Mouse (Mus musculus) ovary, adult 18-20 months (tissue): ENCODE measurements around the gene Gm42906.

Experiments used
- DNase-seq: peaks from one replicate; pipeline ENCODE4 v3.0.0; 2022; ENCODE audit warnings: low spot score, mixed read lengths

Gene Gm42906

DNA sequence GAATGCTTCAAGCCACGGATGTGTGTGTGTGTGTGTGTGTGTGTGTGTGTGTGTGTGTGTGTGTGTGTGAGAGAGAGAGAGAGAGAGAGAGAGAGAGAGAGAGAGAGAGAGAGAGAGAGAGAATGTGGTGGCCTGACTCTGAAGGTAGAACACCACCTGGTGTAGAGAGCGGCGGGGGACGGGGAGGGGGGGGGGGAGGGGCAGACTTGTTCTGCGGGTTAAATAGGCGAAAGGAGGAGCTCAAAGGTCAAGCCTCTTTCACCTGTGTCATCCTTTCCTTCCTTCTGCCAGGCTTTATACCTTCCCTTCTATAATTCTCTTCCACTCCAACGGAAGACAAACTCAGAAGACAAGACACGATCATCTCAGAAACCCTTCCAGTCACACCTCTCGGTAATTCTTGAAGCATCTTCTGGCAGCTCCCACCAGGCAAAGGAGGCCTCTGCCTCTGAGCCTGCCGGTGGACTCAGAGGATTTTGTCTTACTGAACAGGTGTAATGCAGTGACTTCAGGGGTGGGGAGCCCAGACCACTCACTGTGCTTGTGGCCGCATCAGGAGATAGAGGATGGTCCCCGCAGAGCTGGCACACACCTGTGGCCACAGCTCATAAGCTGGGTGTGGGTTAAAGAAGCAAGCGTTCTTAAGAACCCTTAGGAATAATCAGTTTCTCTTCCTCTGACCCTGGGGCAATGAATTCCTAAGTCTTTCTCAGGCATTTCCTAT lies 195.2 kb downstream of the Gm42906 start:
- no peak for DNase-seq

DNA sequence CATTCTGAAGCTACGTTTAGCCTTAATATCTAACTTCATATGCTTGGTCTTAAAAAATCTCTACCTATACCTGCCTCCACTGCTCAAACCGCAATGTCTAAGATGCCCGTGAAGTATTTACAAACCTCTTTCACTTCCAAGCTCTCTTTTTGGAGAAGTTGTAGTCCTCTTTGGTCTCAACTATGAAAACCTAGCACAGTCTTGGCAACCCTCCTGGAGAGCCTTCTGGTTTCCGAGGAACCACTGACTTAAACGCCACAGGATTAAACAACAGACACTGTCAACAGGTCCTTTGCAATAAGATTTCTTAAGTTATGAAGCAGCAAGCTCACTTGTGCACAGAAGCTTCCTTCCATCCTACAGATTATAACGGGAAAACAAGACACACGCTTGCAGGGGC lies 196.1 kb downstream of the Gm42906 start:
- no peak for DNase-seq

DNA sequence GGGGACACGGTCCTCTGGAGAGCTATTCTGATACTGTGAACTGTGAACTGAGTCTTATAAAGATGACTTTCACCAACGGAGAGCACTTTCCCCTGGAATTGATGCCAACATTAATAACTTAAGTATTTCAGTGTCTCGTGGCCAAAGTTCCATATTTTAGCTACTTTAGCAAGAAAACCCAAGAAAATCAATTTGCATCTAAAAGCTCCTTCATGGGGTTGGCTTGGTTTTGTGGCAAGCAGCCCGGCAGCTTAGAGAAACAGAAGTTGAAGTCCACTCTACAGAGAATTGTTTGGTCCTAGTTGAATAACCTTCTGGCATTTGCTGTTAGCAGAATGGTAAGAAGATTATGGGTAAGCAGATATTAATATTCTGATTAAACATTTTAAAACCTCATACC lies 196.6 kb downstream of the Gm42906 start:
- no peak for DNase-seq

DNA sequence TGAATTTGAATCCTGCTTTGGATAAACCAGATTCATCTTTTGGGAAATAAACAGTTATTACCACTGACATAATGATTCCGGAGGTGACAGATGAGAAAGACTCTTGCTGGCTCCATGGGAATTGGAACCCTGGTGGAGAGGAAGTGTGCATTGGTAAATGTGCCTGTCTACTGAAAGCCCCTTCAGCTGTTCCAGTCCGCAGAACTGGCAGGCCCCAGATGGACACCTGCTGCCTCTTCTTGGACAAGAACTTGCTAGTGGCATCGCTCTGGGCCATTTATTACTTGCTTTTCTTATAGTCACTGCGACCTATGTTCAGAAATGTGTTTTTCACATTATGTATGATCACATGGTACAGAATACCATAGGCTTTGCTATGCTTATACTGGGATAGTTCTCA lies 197.5 kb downstream of the Gm42906 start:
- DNase-seq: no peak

- no peak for DNase-seq
Observed at GRCm38 (mm10) chr5:151228367-151229005, 199.5 kb downstream of the Gm42906 start.

DNA sequence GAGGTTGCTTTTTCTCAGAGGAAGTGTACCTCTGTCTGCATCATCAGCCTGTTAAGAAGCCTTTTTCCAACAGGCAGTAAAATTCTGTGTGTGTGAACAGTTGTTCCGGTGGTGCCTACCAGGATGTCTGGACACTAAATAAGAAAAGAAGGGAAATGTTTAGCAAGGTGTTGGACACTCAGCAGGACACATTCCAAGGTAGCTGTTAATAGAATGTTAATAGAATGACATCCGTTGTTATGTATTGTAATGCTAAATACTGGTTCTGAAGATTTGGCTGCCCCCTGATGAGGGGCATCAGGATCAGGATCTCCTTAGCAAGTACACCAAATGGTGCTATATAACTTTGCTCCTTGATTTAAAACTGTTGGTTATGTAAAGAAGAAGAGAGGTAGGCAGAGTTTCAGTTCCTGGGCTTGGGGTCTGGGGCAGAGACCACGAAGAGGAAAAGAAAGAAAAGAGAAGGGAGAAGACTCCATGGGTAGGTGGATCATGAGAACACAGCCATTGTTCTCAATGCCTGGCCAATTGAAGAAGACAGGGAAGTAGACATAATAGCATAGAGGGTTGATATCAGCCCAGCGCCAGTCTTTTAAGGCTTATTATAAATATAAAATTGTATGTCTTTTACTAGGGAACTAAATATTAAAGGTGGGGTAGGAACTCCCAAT lies 204.1 kb downstream of the Gm42906 start:
- DNase-seq: no peak

DNA sequence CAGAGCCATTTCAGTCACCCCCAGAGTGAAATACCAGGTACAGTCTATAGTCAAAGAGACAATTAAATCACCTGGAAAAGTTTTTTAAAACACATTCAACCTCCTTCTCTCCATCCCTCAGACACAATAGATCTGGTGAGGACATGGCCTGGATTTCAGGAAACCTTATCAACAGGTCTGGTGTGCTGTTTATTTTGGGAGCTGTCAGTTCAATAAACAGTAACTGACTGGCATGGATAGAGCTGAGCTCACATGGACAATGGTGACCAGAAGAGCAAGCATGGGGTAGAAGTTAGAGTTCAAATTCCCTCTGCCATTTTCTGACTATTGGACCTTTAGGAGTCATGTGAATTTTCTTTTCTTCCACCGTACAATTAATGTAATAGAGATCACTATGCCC lies 205.2 kb downstream of the Gm42906 start:
- DNase-seq: no peak

DNA sequence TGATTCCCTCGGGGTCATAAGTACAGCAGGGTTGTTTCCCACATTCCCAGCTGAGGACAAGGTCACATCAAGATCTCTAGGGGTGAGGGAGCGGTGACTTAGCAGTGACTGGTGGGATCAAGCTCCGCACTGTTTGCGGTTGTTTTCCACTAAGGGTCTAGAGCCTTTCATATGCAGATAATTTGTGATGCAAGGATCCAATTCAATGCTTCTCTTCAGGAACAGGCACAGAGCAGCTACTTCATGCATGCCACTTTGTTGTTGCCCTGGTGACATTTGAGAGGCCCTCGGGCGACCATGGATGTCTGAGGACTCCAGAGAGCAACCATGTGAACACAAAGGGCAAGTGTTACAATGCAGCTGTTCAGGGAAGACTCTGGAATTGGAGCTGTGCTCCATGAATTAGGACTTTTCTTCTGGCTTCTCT lies 209.3 kb downstream of the Gm42906 start:
- DNase-seq: no peak

DNA sequence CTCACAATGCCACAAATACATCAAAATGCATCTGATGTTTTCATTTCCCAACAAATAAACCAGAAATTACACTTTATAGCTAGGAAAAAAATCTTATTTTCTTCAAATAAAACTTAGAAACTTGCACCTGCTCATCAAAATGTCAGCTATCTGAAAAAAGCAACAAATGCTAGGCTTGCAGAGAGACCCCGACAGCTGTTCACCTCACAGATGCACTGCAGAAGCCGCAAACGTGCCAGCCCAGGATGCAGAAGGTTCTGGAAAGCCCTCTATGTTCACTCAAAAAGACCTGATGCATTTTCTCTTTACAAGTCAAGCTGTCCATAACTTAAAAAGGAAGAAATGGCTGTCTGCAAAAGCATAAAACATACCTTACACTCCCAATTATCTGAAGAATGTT lies 214.9 kb downstream of the Gm42906 start:
- no peak for DNase-seq

- no peak for DNase-seq
Observed at GRCm38 (mm10) chr5:151210869-151211268, 217.1 kb downstream of the Gm42906 start.

- no peak for DNase-seq
Observed at GRCm38 (mm10) chr5:151210060-151210459, 217.9 kb downstream of the Gm42906 start.

DNA sequence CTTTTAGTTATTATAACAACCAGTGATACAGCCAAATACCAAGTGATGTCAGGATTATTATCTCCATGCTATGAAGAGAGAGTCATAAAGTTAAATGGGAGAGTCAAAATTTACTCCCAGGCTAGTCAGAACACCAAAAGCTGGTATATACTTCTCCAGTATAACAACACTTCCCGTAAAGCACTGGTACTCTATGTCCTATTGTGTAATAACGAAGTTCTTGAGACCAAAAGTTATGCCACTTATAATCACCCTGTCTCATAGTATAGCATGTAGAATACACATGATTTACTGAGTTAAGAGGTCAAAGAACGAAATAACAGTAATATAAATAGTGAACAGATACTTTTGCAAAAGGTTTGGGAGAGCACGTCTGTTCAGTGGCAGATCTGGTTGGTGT lies 222.9 kb downstream of the Gm42906 start:
- no peak for DNase-seq

- DNase-seq: peak; percentile 44
Observed at GRCm38 (mm10) chr5:151202925-151203324, 225.0 kb downstream of the Gm42906 start.

GRCm38 (mm10) chr5:151201220-151201619 lies 226.7 kb downstream of the Gm42906 start:
- DNase-seq: no peak

DNA sequence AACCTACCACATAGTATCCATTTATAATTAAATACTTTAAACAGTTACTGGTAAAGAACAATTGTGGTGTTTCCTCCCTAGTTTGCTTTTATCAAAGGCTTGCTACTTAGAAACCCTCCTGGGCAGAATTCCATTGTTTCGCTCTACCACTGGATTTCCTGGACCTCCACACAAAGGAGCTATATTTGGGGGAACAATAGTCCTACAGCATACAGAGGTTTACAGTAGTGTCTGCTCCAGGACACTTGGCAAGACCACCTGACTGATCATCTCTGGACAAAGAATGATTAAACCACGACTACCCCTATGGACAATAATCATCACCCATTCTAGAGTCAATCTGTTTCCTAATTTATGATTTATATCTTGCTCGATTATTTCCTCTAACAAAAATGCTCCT lies 228.7 kb downstream of the Gm42906 start:
- no peak for DNase-seq

DNA sequence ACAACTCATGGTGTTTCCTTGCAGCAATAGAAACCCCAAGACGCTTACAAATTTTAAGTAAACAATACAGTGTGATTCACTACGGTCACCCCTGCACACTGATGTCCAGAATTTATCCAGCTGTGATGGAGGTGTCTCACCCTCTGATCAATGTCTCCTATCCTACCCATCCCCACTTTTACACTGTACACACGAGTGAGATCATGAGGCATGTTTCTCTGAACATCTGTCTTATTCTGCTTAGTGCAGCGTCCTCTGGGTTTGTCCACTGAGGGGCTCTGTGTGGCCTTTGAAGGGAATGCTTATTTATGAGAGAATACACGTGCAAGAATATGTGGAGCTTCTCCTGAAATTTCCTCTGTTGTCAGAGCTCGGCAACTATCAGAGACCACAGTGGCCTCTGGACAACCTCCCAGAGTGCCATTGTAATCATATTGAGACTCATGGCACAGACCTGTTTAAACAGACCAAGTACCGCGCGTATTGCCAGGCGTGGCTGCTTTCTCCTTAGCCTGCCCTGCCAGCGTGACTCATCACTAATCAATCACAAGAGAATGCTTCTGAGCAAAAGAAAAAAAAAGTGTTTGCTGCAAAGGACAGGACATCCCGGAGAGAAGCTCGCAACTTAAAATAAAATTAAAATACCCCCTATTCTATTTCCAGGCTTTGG lies 231.2 kb downstream of the Gm42906 start:
- no peak for DNase-seq

- no peak for DNase-seq
Observed at GRCm38 (mm10) chr5:151193885-151194520, 234.0 kb downstream of the Gm42906 start.

- no peak for DNase-seq
Observed at GRCm38 (mm10) chr5:151192266-151192665, 235.7 kb downstream of the Gm42906 start.

DNA sequence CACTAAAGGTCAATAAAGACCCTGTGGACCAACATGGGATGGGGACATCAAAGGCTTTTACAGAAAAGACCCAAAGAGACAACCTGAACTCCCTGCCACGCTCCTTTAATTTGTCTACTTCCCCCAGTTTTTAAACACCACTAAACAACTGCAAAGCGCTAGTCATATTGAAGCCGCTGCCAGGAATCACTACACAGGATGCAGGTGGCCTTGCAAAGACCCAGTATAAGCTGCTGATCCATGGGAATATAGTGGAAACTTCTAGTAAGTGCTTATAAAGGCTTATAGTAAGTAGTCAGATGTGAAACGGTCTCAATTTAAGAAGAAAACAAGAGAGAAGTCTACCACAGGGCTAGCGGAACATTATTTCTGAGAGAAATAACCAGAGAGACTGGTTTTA lies 237.2 kb downstream of the Gm42906 start:
- no peak for DNase-seq

DNA sequence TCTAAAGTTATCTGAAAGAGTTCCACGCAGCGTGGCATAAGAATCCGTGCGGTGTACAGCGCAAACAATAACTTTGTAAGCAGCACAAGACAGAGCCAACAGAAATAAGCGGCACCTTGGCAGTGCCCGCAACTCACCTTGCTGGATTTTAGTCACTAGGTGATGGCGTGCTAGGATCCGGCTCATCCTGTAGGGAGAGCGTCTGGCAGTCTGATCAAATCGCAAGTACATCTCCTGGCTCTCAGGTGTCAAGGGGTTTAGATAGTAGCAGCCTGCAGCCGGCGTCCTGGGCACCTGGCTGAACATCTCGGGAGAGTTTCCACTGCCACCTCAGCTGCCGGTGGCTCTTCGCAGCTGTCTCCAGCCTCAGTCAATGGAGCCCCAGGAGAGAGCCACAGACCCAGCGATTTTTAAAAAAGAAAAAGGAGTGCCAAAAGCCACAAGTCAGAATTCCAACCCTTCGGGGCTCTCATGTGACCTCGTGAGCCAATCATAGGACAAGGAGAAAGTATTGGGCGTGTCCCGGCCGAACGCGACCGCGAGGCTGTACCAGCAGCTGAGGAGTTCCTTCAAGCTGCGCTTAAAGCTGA lies 238.1 kb downstream of the Gm42906 start:
- DNase-seq: peak; percentile 59

DNA sequence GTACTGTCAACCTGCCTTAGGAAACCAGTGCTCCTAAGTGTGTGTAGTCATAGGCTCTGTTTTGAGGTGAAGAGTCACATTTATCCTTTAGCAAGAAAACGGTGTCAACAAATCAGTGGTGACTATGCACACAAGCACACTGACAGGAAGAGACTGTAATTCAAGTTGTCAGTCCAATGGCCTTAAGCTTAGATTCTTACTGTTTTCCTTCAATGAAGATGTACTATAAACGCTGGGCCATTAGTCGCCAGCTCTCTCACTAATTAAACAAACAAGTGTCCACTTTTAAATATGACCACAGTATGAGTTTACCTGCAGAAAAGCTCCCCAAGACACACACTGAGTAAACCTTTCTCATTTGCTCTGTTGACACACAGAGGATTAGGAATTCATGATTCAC lies 238.6 kb downstream of the Gm42906 start:
- no peak for DNase-seq

- no peak for DNase-seq
Observed at GRCm38 (mm10) chr5:151188659-151189058, 239.3 kb downstream of the Gm42906 start.
